Mouse (Mus musculus) embryo, embryonic 9.5 days (tissue): ENCODE data around the gene Aloxe3.

Experiments used
- DNase-seq: peaks from one replicate; pipeline ENCODE4 v3.0.0-alpha.2; 2017; ENCODE audit errors: extremely low spot score

Aloxe3 gene

DNA sequence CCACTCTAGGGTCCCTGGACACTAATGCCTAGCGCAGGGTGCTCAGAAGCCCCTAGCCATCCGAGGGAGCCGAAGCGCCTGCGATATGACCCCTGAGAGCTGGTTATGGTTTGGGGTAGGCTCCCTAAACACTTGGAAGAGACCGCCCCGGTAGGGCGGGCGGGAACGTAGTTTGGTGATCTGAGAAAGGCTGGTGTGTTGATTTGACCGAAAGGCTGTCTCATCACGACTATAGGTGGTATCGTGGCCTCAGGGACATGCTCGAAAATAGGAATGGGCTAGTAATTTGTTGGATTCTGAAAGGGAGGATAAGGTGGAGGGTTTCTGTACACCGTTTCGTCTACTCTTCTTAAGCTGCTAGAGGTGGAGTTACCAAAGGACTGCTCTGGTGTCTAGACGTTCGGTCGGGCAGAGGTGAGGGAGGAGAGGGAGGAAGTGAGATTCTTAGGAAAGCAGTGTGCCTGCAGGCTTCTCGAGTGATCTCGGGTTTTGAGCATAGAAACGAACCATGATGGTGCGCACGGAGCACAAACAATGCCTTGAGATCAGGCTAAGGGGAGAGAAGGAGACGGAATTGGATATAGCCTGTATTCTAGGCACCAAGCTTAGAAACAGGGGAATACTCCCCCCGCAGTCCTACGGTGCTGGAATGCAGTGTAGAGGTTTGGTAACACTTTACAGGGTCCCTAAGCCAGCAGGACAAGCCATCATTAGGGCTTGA lies 30.0 kb upstream of the Aloxe3 start:
- DNase-seq = no peak

DNA sequence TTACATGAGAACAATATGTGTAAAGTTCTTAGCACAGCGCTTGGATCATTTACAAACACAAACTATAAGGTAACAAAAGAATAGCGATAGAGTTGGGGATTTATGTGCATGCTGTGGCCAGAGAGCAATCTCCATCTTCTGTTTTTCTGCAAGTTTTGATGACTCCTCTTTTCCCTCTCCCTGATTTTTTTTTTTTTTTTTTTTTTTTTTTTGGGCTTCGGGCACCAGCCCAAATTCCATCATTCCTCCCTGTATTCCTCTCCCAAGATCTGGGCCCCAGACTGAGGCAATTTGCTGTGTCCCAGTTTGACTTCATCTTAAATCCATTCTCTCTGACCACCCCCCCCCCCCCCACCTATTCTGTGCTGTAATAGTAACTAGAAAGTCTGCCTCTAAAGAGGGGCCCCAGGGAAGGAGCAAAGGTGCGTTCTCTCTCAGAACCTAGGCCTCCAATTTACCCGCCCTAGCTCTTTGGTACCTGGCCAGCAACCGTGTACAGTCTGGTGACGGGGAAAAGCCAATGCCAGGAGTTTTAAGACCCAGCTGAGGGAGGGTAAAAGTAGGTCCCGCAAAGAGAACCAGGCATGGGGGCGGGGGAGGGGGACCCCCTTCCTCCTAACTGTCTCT lies 29.2 kb upstream of the Aloxe3 start:
- DNase-seq = no peak

DNA sequence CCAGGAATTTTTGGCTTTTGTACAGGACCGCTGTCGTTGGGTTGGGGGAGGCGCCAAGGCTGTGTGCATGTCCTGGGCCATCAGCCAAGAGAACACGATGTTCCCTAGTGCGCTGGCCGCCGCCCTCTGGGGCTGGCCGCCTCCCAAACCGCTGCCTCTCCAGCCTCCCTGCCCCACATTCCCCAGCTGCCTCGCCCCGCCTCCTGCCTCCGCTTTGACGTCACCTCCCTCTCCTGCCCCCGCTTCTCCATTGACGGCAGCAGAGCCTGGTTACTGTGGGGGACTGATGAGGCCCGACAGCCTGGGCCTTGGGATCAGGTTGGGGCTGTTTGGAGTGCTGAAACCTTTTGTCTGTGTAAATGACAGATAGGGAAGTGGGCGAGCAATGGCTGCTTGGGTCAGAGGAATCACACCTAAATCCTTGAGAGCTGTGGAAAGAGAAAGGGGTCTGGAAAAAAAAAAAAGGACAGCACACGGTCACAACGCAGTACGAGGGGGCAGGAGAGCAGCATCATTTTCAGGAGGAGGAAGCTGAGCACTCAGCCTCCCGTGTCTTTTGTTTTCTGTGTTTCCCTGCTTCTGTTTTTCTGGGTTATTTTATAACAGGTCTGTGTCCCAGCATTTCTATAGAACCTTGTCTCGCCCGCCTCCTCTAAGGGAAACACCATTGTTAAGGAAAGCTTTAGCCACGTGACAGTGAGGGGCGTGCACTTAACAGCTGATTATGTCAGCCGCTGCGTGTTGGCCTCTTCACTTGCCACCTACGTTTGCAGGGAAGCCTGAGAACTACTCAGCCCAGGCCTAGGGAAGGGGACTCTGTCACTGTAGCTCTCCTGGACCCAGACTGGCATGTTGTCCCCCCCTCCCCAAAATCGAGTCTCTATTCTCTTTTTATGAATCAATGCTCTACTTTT lies 28.5 kb upstream of the Aloxe3 start:
- DNase-seq = peak; percentile 91

DNA sequence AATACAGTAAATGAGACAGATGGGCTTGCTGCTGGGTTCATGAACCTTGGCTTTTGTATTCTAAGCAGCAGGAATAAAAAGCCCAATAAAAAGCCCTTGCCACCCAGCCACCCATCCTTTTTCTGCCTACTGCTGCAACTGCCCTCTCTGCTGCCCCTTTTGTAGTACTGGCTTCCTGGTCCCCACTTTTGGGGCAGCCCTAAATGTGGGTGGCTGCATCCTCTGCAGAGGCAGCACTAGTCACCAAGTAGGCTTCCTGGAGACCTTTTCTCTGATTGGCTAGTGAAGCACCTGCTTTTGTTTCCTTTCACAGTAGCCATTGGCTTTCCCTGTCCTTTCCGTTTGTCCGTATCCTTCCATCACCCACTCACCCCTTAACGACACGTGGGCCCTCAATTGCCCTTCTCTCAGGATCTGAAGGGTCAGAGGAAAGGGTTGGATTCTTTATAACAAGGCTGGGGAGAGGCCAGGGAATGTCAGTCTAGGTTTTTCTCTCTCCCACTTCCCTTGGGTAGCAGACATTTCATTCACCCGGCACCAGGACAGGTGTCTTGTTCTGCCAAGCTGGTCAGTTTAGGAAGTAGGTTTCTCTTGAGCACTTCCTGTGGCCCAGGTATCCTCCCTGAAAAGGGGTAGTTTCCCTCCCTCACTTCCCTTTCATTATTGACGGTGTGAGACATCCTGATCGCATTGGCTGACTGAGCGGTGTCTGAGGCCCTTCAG lies 27.5 kb upstream of the Aloxe3 start:
- DNase-seq = no peak

DNA sequence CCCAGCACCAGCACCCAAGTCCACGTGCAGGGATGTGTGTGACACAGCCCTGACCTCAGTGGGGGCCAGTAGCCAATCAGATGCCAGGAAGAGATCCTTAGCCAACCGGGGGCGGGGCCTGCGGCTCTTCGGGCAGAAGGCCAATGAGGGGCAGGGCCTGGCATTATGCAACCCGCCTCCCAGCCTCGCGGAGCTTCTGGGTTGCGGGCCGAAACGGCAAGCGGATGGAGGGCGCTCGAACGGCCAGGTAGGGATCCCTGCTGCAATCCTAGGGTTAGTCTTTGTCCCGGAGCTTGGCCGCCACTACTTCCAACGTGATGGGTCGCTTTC lies 27.0 kb upstream of the Aloxe3 start:
- DNase-seq = peak; percentile 90

DNA sequence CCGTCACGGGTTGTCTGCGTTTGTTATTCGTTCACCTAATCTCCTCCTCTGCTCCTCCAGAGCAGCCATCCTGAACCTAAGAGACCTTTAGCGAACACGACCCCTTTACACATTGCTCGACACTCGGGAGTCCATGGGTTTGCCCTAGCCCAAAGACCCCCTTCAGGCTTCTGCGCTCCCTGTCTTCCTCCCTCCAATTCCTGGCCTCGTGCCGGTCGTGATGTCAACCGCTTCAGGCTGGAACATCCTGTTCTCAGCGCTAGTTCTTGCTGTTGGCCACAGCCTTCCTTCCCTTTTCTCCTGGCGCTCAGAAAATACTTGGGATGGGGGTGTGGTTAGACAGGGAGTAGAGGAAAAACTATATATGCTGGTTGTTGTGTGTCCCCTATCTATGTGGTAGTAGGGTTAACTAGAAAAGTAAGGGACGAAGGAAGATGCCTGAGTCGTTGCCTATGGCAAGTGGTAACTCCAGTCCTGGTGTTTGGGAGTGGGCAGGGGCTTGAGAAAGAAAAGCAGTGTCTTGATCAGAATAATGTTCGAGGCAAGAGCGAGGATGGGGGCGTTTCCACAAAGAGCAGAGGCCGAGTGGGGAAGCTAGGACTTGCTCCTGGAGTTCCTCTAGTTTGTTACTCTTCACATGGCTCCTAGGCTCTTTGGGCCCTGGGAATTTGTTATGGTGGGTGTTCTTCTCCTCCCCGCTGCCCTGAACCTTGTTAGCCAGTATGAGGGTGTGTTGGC lies 26.4 kb upstream of the Aloxe3 start:
- no peak for DNase-seq

DNA sequence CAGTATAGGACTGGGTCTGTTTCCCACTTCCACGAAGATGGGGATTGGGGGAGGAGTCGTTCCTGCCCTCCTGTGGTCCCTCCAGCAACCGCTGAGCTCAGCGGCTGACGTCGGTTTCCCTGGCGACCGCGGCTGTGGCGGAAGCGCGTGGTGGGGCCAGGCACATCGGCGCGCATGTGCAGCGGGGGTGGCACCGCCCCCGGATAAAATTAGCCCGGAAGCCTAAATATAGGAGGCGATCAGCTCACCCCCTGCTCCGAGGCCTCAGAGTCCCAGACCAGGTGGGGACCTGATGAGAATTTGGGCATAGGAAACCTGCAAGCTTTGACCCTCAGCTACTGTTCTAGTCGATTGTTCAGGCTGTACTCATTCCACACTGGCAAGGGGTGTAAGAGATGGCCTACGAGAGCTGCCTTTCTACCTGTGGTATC lies 25.8 kb upstream of the Aloxe3 start:
- DNase-seq = peak; percentile 85

DNA sequence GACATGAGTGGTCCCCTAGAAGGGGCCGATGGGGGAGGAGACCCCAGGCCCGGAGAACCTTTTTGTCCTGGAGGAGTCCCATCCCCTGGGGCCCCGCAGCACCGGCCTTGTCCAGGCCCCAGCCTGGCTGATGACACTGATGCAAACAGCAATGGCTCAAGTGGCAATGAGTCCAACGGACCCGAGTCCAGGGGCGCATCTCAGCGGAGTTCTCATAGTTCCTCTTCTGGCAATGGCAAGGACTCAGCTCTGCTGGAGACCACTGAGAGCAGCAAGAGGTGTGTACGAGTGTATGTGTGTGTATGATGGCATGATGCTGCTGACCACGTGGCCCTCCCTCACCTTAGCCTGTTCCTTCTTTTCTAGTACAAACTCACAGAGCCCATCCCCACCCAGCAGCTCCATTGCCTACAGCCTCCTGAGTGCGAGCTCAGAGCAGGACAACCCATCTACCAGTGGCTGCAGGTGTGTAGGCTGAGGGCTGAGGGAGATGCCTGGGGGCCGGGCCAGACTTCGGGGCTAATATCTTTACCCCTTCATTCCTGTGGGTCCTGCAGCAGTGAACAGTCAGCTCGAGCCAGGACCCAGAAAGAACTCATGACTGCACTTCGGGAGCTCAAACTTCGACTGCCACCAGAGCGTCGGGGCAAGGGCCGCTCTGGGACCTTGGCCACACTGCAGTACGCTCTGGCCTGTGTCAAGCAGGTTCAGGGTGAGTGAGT lies 24.9 kb upstream of the Aloxe3 start:
- DNase-seq = no peak

DNA sequence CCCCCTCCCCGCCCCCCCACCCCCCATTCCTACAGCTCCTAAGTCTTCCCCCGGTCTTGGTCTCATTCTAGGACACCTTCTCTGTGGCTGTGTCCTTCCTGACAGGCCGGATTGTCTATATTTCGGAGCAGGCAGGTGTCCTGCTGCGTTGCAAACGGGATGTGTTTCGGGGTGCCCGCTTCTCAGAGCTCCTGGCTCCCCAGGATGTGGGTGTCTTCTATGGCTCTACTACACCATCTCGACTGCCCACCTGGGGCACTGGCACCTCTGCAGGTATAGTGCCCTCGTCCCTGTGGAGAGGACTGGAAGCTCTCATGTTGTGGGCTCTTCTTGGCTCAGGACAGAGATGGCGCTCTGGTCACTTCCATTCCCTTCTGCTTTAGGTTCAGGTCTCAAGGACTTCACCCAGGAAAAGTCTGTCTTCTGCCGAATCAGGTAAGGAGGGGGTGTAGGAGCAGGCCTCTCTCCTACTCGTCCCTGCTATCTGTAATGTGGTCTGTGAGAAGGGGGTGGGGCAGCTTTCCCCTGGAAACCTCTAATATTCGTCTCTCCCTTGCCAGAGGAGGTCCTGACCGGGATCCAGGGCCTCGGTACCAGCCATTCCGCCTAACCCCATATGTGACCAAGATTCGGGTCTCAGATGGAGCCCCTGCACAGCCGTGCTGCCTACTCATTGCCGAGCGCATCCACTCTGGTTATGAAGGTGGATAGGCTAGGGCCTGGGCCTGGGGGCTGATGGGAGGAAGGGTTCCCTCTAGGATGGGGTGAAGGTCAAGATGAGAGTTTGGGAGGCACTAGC lies 23.9 kb upstream of the Aloxe3 start:
- no peak for DNase-seq

DNA sequence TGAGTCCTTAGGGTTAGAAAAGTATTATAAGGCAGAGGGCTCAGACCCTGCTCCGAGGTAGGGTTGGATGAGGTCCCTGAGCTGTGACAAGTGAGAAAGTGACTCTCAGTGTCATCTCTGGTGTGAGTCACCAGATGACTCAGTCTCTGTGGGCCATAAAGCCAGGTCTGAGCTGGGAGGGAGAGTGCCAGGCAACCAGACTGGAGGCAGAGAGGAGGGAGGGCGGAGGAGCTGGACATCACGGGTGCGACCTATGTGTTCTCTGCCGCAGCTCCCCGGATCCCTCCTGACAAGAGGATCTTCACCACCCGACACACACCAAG lies 23.3 kb upstream of the Aloxe3 start:
- no peak for DNase-seq

DNA sequence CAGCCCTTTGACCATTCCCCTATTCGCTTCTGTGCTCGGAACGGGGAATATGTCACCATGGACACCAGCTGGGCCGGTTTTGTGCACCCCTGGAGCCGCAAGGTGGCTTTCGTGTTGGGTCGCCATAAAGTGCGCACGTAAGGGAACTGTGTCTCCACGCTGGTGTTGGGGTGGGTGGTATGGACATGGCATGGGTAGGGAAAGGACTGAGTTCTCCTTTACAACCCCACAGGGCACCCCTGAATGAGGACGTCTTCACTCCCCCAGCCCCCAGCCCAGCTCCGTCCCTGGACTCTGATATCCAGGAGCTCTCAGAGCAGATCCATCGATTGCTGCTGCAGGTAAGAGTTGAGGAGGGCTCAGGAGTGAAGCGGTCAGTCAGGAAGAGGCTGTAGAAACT lies 22.6 kb upstream of the Aloxe3 start:
- no peak for DNase-seq

DNA sequence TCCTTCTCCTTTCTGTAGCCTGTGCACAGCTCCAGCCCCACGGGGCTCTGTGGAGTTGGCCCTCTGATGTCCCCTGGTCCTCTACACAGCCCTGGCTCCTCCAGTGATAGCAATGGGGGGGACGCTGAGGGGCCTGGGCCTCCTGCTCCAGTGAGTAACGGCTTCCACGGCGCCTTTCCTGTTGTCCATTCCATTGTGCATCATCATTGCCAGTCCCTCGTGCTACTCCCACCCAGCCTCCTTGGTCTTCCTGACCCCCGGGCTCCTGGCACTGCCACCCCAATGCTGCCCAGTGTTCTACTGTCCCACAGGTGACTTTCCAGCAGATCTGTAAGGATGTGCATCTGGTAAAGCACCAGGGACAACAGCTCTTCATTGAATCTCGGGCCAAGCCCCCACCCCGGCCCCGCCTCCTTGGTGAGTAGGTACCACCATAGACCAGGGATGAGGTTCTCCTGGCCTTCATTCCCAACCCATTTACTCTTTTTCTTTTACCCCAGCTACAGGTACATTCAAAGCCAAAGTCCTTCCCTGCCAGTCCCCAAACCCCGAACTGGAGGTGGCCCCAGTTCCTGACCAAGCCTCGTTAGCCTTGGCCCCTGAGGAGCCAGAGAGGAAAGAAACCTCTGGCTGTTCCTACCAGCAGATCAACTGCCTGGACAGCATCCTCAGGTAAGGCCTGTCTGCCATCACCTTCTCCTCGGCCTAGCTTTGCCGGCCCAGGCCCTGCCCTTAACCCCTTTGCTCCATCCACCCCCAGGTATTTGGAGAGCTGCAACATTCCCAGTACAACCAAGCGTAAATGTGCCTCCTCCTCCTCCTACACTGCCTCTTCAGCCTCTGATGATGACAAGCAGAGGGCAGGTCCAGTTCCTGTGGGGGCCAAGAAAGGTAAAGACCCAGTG lies 21.9 kb upstream of the Aloxe3 start:
- no peak for DNase-seq

DNA sequence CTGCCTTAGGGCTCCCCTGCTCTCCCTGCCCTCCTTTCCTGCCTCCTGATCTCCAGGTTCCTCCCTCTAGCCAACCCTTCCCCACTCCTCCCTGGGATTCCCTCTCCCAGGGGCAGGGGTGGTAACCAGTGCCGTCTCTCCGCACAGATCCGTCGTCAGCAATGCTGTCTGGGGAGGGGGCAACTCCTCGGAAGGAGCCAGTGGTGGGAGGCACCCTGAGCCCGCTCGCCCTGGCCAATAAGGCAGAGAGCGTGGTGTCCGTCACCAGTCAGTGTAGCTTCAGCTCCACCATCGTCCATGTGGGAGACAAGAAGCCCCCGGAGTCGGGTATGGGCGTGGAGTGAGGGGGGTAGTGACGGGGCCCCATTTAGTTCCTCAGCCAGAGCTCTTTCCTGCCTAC lies 21.2 kb upstream of the Aloxe3 start:
- DNase-seq = no peak

DNA sequence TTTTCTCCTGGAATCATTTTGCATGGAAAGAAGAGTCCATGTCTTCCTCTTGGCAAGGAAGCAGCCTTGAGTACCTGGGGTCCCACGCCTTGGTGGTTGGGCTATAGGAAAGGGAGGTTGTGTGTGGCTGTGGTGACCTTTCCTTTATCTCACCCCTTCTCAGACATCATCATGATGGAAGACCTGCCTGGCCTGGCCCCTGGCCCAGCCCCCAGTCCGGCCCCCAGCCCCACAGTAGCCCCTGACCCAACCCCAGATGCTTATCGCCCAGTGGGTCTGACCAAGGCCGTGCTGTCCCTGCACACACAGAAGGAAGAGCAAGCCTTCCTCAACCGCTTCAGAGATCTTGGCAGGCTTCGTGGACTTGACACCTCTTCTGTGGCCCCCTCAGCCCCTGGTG lies 20.5 kb upstream of the Aloxe3 start:
- DNase-seq = no peak

DNA sequence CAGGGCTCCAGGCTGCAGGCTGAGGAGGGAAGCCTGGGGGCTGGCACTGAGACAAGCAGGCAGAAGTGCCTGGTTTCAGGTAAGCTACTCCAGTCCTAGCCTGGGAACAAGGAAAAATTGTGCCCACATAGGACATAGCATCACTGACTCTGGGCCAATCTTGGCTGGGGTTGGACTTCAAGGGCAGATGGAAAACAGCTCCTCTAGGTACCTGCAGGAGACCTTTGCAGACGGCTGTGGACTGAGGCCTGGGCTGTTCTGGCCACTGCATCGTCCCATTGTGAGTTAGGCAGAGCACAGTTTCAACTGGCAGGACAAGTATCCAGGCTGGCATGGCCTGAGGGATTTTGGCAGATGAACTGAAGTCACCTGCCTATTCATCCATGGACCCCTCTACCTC lies 19.9 kb upstream of the Aloxe3 start:
- no peak for DNase-seq

DNA sequence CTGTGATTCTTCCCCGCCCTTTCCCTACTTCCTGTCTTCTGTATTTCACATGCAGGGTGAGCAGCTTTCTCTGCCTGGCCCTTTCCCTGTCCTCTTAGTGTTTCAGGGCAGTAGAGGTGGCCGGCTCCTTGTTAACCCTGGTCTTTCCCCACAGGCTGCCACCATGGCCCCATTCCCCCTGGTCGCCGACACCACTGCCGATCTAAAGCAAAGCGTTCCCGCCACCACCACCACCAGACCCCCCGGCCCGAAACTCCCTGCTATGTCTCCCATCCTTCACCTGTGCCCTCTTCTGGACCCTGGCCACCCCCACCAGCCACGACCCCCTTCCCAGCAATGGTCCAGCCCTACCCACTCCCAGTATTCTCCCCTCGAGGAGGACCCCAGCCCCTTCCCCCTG lies 19.4 kb upstream of the Aloxe3 start:
- no peak for DNase-seq

DNA sequence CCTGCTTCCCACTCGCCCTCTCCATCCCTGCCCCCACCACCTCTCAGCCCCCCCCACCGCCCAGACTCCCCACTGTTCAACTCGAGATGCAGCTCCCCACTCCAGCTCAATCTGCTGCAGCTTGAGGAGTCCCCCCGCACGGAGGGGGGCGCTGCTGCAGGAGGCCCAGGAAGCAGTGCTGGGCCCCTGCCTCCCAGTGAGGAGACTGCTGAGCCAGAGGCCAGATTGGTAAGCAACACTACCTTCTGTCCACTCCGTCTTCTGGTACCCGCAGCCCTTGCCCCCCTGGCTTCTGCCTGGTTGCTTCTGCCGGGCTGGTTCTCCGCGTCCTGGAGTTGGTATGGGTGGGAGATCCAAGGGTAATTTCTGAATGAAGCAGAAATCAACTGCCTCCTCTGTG lies 18.9 kb upstream of the Aloxe3 start:
- no peak for DNase-seq

DNA sequence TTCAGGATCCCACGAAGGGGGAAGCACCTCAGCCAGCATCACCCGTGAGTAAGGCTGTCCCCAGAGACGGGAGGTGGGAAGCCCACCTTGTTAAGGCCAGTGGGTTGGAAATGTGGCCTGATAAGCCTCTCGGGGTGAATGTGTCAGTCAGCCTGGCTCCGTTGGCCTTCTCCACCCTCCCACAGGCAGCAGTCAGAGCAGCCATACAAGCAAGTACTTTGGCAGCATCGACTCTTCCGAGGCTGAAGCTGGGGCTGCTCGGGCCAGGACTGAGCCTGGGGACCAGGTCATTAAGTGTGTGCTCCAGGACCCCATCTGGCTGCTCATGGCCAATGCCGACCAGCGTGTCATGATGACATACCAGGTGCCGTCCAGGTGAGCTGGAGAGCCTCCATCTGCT lies 18.0 kb upstream of the Aloxe3 start:
- DNase-seq = no peak

DNA sequence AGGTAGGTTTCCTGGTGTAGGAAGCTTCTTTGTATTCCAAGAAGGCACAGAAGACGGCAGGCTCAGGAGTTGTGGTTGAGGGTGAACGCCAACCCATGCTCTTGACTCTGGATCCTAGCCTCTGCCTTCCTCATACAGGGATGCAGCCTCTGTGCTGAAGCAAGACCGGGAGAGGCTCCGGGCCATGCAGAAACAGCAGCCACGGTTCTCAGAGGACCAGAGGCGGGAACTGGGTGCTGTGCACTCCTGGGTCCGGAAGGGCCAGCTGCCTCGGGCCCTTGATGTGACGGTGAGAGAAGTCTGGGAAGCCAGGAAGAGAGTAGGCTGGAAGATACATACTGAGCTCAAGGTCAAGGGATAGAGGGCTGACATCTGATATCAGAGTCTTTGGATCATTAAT lies 17.5 kb upstream of the Aloxe3 start:
- DNase-seq = no peak
